Mouse (Mus musculus) ES-Bruce4 (cell line): ENCODE results near the gene Clint1.

Experiments used
- EP300 ChIP-seq: IDR thresholded peaks from 2 replicates; pipeline ENCODE4 v1.6.1; 2011; ENCODE audit warnings: low read depth, low read length; ENCODE audit not compliant: insufficient read depth
- POLR2A ChIP-seq: IDR thresholded peaks from one replicate; pipeline ENCODE4 v1.8.1; 2011; ENCODE audit warnings: low read length; ENCODE audit not compliant: insufficient read depth

GRCm38 (mm10) chr11:45816712-45817111, 35.1 kb upstream of the Clint1 start:
- TF ChIP-seq POLR2A (no peak), EP300 (no peak)
